Mouse (Mus musculus) 416B (cell line): ENCODE data around the gene Hspa1l.
A peak's percentile ranks its signal among the peaks of the same experiment; 100 is the strongest.
"Not testable (repeated sequence)": the region's sequence is repeated elsewhere in the genome, so short reads cannot be mapped to it uniquely, and the experiment has no call there.

Experiments
- DNase-seq: peaks from one replicate; pipeline ENCODE4 v3.0.0; 2011; ENCODE audit warnings: low read depth

Hspa1l gene

GRCm38 (mm10) chr17:34977000-34977399, 4.5 kb downstream of the Hspa1l start:
- no peak for DNase-seq

- no peak for DNase-seq
Observed at GRCm38 (mm10) chr17:34978239-34978638, 5.7 kb downstream of the Hspa1l start.

DNA sequence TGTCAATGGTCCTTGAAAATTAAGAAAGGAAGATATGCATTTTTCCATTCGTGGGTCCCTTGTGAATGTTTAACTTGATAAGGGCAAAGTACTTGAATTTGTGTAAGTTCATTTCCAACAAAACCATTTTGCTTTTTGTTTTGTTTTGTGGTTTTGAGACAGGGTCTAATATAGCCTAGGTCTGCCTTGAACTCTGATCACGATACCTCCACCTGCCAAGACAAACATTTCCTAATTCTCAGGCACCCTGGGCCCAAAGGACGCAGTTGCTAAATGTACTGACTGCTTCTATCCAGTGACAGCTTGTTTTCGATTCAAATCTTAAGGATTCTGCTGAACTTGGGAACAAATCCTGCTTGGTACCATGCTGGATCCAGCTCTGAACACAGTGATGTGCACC, 7.1 kb downstream of the Hspa1l start:
- DNase-seq = no peak

GRCm38 (mm10) chr17:34980655-34981054, 8.2 kb downstream of the Hspa1l start:
- peak; percentile 89 for DNase-seq

GRCm38 (mm10) chr17:34981690-34982180, 9.2 kb downstream of the Hspa1l start, which contains the start of gene Lsm2:
TSS of gene Lsm2 (plus strand) at chr17:34981862.
- DNase-seq = peak; percentile 95

- DNase-seq = peak; percentile 80
Observed at GRCm38 (mm10) chr17:34982328-34982727, 9.8 kb downstream of the Hspa1l start.

DNA sequence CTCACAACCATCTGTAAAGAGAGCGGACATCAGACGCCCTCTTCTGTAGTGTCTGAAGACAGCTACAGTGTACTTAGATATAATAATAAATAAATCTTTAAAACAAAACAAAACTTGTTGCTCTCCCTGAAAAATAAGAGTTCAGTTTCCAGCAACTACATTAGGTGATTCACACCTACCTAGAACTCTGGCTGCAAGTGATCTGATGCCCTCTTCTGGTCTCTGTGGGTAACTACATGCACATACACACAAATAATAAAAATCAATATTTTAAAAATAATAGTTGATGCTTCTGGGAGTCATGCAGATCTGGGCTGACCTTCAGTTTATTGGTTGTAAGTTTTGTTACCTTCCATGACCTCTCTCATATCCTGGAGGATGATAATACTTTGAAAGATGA, 11.7 kb downstream of the Hspa1l start:
- peak; percentile 75 for DNase-seq

GRCm38 (mm10) chr17:34994751-34995150, 22.2 kb downstream of the Hspa1l start:
- DNase-seq = no peak

GRCm38 (mm10) chr17:34995192-34995591, 22.7 kb downstream of the Hspa1l start:
- DNase-seq = not testable (repeated sequence)

GRCm38 (mm10) chr17:34995927-34996326, 23.4 kb downstream of the Hspa1l start:
- DNase-seq = not testable (repeated sequence)

DNA sequence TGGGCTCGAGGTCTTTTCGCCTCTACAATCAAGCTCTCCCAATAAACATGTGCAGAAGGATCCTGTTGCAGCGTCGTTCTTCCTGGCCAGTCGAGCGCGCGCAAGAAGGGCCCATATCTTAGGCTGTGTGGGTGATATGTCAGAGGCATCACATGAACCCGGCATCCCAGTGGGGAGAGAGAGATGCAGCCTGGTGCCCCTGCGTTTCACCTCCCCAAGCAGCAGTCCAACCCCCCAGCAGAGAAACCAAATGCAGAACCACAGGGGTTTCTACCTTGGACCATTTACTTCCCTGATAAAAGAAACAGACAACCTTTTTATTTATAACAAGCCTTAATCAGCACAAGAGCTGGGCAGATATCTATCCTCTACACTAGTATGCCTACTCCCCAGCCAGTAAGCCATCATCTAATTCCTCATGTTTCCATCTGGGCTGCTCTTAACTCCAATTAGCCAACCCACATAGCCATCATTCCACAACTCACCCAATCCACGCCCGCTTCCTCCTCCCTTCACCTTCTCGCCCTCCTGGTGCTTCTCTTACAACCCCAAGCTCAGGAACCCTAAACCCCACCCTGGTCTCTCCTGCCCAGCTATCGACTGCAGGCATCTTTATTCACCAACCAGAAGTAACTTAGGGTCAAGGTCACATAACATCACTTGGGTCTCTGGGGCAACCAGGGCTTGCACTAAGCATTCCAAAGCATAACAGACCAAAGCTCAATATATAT, 24.1 kb downstream of the Hspa1l start:
- no peak for DNase-seq

DNA sequence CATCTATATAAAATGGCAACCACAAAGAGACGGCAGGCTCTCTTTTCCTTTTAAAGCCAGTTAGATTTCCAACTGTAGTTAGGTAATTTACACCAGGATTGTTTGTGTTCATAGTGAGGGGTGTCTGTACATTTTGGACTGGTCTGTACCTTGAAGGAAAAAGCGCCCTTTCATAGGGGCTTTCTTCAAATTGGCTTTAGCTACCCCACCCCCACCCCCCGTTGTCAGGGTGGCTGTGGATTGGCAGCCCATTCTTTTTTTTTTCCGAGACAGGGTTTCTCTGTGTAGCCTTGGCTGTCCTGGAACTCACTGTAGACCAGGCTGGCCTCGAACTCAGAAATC, 24.6 kb downstream of the Hspa1l start:
- DNase-seq = no peak

DNA sequence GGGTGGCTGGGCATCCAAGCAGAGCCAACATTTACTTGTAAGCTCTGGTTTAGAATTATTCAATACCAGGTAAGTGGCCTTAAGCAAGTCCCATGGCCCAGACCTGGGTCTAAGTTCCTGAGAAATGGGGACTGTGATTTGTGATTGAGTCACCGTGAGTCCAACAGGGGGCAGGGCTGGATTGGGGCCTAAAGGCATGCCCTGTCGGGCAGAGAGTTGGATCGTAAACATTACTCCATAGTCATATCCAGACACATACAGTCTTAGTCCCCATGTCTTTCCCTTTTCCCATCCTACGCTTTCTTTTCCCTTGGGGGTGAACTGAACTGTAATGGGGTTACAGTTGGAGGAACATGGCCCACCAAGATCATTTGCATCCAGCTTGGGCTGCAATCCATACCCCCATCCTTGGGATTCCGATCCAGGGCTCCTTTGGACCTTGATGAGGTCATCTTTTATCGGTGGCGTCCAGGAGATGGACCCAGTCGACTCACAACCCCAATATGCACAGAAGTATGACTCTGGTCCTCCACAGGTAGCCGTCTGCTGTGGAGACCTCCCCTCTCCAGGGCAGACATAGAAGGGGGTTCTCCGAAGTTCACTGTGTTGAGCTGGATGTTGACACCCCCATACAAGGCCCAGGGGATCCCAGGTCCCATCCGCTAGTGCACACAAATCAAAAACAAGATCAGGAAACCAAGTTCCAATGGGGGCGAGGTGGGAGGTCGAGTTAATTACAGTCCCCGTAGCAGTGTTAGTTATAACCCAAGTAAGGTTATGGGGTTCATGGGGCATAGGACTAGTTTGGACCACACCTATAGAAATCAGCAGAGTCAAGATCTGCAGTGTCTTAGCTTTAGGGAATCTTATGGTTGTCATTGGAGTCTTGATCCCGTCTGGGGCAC, 26.3 kb downstream of the Hspa1l start:
- no peak for DNase-seq

DNA sequence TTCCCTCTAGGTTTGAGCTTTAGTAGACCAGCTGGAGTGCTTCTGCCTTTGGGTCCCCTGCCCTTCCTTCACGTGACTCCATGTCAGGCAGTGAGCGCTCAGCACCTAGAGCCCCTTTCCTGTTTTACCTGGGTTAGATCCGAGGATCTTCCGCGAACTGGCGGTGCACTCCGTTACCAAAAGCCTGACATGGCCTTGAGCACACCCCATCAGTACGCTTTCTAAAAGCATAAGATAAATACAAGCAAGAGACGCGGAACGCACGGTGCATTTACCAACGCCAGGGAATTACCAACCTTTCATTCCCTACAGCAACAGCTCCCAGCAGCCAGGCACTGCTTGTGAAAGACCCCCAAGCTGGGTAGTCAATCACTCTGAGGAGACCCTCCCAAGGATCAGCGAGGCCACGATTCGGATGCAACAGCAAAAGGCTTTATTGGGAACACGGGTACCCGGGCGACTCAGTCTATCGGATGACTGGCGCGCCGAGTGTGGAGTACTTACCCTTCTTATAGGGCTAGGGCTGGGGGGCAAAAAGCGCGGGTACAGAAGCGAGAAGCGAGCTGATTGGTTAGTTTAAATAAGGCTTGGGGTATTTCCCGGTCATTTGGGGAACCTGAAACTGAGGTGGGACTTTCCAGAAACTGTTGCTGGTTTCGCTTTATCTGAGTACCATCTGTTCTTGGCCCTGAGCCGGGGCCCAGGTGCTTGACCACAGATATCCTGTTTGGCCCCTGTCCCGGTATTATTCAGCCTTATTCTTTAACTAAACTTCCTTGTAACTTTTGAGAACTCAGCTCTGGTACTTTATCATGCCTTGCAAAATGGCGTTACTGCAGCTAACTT, 27.6 kb downstream of the Hspa1l start:
- peak; percentile 79 for DNase-seq

DNA sequence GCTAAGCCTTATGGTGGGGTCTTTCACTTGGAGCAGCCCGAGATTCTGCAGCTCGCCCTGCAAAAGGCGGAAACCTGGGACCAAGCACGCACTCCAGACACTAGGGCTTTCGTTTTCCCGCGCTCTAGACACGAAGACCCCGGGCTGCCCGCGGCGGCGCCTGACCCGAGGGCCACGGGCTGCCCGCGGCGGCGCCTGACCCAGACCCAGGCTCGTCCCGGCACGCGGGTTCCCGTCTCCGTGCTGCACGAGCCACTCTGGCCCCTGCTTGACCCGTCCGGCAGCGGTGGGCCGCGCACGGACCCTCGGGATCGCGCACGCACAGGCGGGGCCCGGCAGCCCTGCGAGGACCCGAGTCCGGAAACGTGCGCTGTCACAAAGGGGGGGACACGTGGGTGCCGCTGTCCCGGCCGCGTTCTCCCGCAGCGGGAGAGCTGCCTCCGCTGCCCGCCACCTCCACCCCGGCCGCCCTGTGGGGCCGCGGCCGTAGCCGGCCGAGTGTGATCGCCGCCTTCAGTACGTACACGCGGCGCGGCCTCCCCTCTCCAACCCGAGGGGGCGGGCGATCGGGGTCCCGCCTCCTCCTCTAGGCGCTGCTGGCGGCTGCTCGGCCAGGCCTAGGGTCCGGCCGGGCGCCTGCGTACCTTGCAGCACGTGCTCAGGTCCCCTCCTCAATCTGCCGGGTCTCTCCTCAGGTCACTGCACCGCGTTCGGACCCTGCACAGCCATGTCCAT, 28.4 kb downstream of the Hspa1l start, which contains the start of gene Vars:
Vars (plus strand) TSS at position 271 of the 735 bp plus-strand sequence.
- DNase-seq = peak; percentile 95

DNA sequence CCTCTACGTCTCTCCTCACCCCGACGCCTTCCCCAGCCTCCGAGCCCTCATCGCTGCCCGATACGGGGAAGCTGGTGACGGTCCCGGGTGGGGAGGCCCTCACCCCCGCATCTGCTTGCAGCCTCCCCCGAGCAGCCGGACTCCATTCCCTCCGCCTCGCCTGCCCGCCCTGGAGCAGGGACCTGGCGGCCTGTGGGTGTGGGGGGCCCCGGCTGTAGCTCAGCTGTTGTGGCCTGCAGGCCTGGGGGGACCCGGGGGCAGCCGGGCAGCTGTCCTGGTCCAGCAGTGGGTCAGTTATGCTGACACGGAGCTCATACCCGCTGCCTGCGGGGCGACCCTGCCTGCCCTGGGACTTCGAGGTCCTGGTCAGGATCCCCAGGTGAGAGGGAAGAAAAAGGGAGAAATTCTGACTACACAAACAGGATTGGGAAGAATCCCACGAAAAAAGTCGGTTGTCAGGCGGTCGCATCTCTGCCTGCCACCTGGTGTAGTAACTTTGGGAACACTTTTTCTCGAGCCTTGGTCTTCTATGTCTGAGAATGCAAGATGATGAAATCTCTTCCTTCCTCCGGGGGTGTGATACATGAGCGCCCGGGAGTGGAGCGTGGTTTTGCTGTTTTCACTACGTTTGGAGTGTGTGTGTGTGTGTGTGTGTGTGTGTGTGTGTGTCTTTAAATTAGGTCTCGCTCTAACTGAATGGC, 29.1 kb downstream of the Hspa1l start:
- peak; percentile 95 for DNase-seq

GRCm38 (mm10) chr17:35002153-35002865, 29.8 kb downstream of the Hspa1l start:
- DNase-seq = peak; percentile 89

DNA sequence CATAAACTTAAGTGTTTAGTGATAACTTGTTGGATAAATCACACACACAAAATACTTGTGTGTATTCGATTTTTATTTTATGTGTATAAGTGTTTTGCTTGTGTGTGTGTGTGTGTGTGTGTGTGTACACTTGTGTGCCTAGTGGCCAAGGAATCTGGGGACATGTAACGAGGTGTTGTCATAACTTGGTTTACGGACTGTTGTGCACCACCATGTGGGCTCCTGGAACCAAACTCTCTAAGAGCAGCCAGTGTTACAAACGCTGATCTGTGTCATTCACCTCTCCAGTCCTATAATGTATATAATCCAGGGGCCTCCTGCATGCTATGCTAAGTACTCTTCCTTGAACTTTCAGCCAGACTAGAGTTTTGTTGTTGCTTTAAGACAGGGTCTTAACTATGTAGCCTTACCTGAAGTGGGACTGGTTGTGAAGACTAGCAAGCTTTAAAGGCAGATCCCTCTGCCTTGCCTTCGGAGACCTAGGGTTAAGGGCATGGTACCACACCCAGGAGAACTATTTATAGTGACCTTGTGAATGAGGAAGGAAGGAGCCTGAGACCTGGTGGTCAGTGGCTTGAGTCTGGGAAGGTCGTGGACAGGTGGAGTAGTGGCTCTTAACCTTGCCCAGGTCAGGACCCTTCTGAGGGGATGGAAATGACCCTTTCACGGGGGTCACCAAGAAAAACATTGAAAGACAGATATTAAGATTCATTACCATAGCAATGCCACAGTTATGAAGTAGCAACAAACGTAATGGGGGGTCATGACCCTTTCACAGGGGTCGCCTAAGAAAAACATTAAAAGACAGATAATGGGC, 30.7 kb downstream of the Hspa1l start:
- no peak for DNase-seq

DNA sequence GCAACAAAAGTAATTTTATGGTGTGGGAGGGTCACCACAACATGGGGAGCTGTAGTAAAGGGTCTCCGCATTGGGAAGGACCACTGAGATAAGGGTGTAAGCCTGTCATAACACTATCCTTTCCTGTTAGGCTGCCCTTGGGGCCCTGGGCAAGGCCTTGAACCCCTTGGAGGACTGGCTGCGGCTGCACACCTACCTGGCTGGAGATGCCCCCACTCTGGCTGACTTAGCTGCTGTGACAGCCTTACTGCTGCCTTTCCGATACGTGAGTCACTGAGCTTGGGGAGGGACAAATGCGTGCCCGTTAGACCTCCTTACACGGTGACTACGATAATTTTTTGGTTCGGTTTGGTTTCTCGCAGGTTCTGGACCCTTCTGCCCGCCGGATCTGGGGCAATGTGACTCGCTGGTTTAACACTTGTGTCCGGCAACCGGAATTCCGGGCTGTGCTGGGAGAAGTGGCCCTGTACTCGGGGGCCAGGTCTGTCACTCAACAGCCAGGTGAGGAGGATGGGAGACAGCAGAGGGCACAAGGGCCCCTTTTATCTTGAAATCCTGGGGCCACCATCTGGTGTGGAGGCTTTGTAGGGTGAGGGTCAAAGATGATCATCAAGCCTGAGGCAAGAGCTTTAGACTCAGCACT, 31.7 kb downstream of the Hspa1l start:
- no peak for DNase-seq
